Comparison of ENCODE assay signal across 8 mouse cellular contexts in genomic region chr7:16992451-16992807, GRCm38 (mm10). TPM values are rescaled to one million over a fixed set of nuclear protein-coding genes. Genes with fewer than 3 reads are reported as not detected.
DNase-seq lines count a peak whose midpoint lies in the region; ATAC-seq and TF ChIP-seq lines count a peak whose summit lies in the region.

Gene Ccdc8, plus strand, starts transcription at chr7:16992708.

- H3K4me1 ChIP-seq in heart, embryonic 13.5 days, result peaks cover 78% of the 10 kb centered on the region
- peaks cover 28% of the 10 kb centered on the region for H3K4me1 ChIP-seq in liver, postnatal 0 days (ENCODE audit: insufficient read depth)

- peaks cover 22% of the 10 kb centered on the region for H3K36me3 ChIP-seq in heart, embryonic 13.5 days
- no peaks in the 10 kb centered on the region for H3K36me3 ChIP-seq in liver, postnatal 0 days (replicated peaks; ENCODE audit: insufficient read depth, low read length)

- no peak for ATAC-seq in heart, embryonic 13.5 days (ENCODE audit: extremely low read depth, insufficient number of reproducible peaks, low FRiP score, low TSS enrichment)
- no peak for ATAC-seq in hematopoietic stem cell, adult 5-6 weeks (replicated peaks in 1 of 2; ENCODE audit: insufficient read depth in 1 of 2, low FRiP score in 2 of 2, low TSS enrichment in 1 of 2, low read depth in 1 of 2, poor library complexity in 2 of 2, severe bottlenecking in 2 of 2)
- ATAC-seq in liver, postnatal 0 days, result no peak
- no peak for ATAC-seq in megakaryocyte progenitor cell, adult 5-6 weeks (replicated peaks; ENCODE audit: poor library complexity)

- H3K9ac ChIP-seq in heart, embryonic 13.5 days, result peak within 1 kb of the TSS; percentile 95
- peak within 1 kb of the TSS; percentile 65; the same call in 1 of the 2 replicates for H3K9ac ChIP-seq in liver, postnatal 0 days (replicated peaks)

- H3K4me2 ChIP-seq in heart, embryonic 13.5 days, result peak within 1 kb of the TSS; percentile 94
- peak within 1 kb of the TSS; percentile 79 for H3K4me2 ChIP-seq in liver, postnatal 0 days (ENCODE audit: low read depth, low read length)

- no peak for DNase-seq in heart, postnatal 25 days (ENCODE audit: low spot score)
- DNase-seq in adrenal gland, postnatal 14 days, result no peak
- no peak for DNase-seq in liver, postnatal 0 days
- no peak for DNase-seq in cerebellum, adult 18-20 months
- DNase-seq in right cerebral cortex, postnatal 10 days (ENCODE audit: low spot score in 2 of 2), result no peak

- WGBS in heart, embryonic 13.5 days, result 92% methylated on average over 5 of the region's 5 CpGs
- WGBS in liver, postnatal 0 days (ENCODE audit: insufficient replicate concordance), result 85% methylated on average over 5 of the region's 5 CpGs

- no peaks in the 10 kb centered on the region for H3K9me3 ChIP-seq in heart, embryonic 13.5 days
- no peaks in the 10 kb centered on the region for H3K9me3 ChIP-seq in liver, postnatal 0 days (ENCODE audit: low read length)

- TF ChIP-seq EP300 in liver, postnatal 0 days (IDR thresholded peaks at IDR 0.05; ENCODE audit: low read depth), result no peak

- intact Hi-C loops in heart, postnatal 25 days (cut with DNase I), result no loop called here

- H3K27me3 ChIP-seq in heart, embryonic 13.5 days (replicated peaks), result no peaks in the 10 kb centered on the region
- H3K27me3 ChIP-seq in liver, postnatal 0 days (ENCODE audit: insufficient read depth, low read length), result no peaks in the 10 kb centered on the region

- TF ChIP-seq CTCF in liver, postnatal 0 days (IDR thresholded peaks at IDR 0.05; ENCODE audit: low read depth), result no peak

- H3K27ac ChIP-seq in heart, embryonic 13.5 days (replicated peaks), result peak within 1 kb of the TSS; percentile 95
- peak within 1 kb of the TSS; percentile 62 for H3K27ac ChIP-seq in liver, postnatal 0 days (ENCODE audit: low read depth)

- H3K4me3 ChIP-seq in heart, embryonic 13.5 days, result peak within 1 kb of the TSS; percentile 77
- peak within 1 kb of the TSS; percentile 52 for H3K4me3 ChIP-seq in liver, postnatal 0 days (ENCODE audit: low read depth, low read length)

RNA-seq across cellular contexts. Expression of gene Ccdc8, which starts in this region (rescaled TPM):
- 25.5 and 25.8 TPM in 2 replicates for polyA plus RNA-seq in heart, embryonic 13.5 days (2015; fragmentation: Nextera tagmentation; extraction: Ambion mirVana)
- 1 to 10 TPM; 5.2 to 6.5 TPM for total RNA-seq in heart, postnatal 25 days (2021)
- total RNA-seq in adrenal gland, postnatal 14 days (2021), result 18.4 and 20.9 TPM in 2 replicates
- total RNA-seq in hematopoietic stem cell, adult 5-6 weeks (2017), result 12.1 and 13.4 TPM in 2 replicates
- 1.1 and 1.3 TPM in 2 replicates for polyA plus RNA-seq in liver, postnatal 0 days (2015; fragmentation: Nextera tagmentation; extraction: Ambion mirVana)
- total RNA-seq in megakaryocyte progenitor cell, adult 5-6 weeks (2015), result 1.1 and 1.3 TPM in 2 replicates
- 3.8 and 6.0 TPM in 2 replicates for total RNA-seq in megakaryocyte progenitor cell, adult 5-6 weeks (2017)

Comparison
In these comparisons a context has a peak if more than half of its experiments do, and no peak if none do; other contexts are left out.
1. RNA of gene Ccdc8 (polyA plus RNA-seq): 25.5 to 25.8 TPM in heart, embryonic 13.5 days; 1.1 to 1.3 TPM in liver, postnatal 0 days; every median in the first group is over 10 times any median in the second.